Mouse (Mus musculus) thymus, postnatal 14 days (tissue): ENCODE measurements around the gene Opcml.

ENCODE experiments used
- DNase-seq: peaks from one replicate; pipeline ENCODE4 v3.0.0; 2021

Opcml gene

GRCm38 (mm10) chr9:28261078-28261753 lies 470.6 kb downstream of the Opcml start:
- peak; percentile 33 for DNase-seq

GRCm38 (mm10) chr9:28262021-28262420 lies 471.4 kb downstream of the Opcml start:
- DNase-seq, result no peak

GRCm38 (mm10) chr9:28262896-28263295 lies 472.3 kb downstream of the Opcml start:
- no peak for DNase-seq

- no peak for DNase-seq
These were observed 474.2 kb downstream of the Opcml start for GRCm38 (mm10) chr9:28264761-28265160.

- DNase-seq, result no peak
These were observed 483.2 kb downstream of the Opcml start for GRCm38 (mm10) chr9:28273816-28274215.

- DNase-seq, result no peak
These were observed 488.0 kb downstream of the Opcml start for GRCm38 (mm10) chr9:28278555-28278954.

GRCm38 (mm10) chr9:28281025-28281424 lies 490.4 kb downstream of the Opcml start:
- DNase-seq, result no peak

- no peak for DNase-seq
These were observed 491.0 kb downstream of the Opcml start for GRCm38 (mm10) chr9:28281571-28281970.

- no peak for DNase-seq
These were observed 494.4 kb downstream of the Opcml start for GRCm38 (mm10) chr9:28285016-28285415.

GRCm38 (mm10) chr9:28286384-28286783 lies 495.8 kb downstream of the Opcml start:
- no peak for DNase-seq

- no peak for DNase-seq
These were observed 496.9 kb downstream of the Opcml start for GRCm38 (mm10) chr9:28287485-28287884.

GRCm38 (mm10) chr9:28289696-28290330 lies 499.2 kb downstream of the Opcml start:
- no peak for DNase-seq

- no peak for DNase-seq
These were observed 513.1 kb downstream of the Opcml start for GRCm38 (mm10) chr9:28303659-28304058.

GRCm38 (mm10) chr9:28306364-28307121 lies 516.0 kb downstream of the Opcml start:
- no peak for DNase-seq

- no peak for DNase-seq
These were observed 516.5 kb downstream of the Opcml start for GRCm38 (mm10) chr9:28307122-28307430.

GRCm38 (mm10) chr9:28307481-28308050 lies 517.0 kb downstream of the Opcml start:
- DNase-seq, result no peak

- no peak for DNase-seq
These were observed 527.3 kb downstream of the Opcml start for GRCm38 (mm10) chr9:28317881-28318280.

GRCm38 (mm10) chr9:28319021-28319755 lies 528.6 kb downstream of the Opcml start:
- no peak for DNase-seq

- no peak for DNase-seq
These were observed 529.2 kb downstream of the Opcml start for GRCm38 (mm10) chr9:28319802-28320201.

- no peak for DNase-seq
These were observed 537.4 kb downstream of the Opcml start for GRCm38 (mm10) chr9:28327985-28328384.

- no peak for DNase-seq
These were observed 537.9 kb downstream of the Opcml start for GRCm38 (mm10) chr9:28328434-28328833.

- no peak for DNase-seq
These were observed 538.9 kb downstream of the Opcml start for GRCm38 (mm10) chr9:28329477-28329876.
